Mouse (Mus musculus): ENCODE results near the gene Wnt5b. TPM values are rescaled to one million over a fixed set of nuclear protein-coding genes. Genes with fewer than 3 reads are reported as not detected.

Gene Wnt5b
- total RNA-seq, 2 experiments from 2014 or later: 1.7 to 2.2 TPM

DNA sequence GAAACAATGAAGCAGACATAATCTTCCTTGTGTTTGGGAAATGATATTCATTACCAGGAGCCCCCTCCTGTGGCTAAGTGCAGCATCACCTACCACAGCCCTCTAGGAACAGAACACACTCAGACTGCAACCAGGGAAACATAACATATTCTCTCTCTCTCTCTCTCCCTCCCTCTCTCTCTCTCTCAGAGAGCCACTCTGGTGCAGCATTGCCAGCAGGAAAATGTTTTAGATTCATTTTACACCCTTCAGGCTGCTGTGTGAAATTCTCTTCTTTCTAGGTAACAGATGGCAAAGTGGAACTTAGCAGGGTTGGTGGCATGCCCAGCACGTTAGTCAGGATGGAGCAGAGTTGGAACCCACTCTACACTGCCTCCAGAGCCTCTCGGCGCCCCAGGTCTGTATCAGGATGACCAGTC is 22.7 kb downstream of the Wnt5b start:
- no peak for DNase-seq

DNA sequence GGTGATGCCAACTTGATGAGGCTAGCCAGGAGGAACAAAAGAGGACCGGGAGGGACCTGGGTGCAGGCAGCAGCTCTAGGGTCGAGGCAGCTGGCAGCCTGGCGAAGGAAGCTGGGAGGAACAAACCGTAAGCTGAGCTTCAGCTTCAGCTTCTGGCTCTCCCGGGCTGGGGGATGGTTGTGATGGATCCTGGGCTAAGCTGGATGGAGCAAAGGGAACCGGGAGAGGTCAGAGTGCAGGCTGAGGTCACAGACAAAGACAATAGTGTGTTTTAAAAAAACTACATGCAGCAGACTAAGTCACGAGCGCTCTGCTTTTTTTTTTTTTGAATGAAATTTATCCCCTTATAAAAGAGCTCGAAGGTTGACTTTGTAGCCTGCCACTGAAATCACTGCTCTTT is 23.4 kb downstream of the Wnt5b start:
- DNase-seq: no peak

DNA sequence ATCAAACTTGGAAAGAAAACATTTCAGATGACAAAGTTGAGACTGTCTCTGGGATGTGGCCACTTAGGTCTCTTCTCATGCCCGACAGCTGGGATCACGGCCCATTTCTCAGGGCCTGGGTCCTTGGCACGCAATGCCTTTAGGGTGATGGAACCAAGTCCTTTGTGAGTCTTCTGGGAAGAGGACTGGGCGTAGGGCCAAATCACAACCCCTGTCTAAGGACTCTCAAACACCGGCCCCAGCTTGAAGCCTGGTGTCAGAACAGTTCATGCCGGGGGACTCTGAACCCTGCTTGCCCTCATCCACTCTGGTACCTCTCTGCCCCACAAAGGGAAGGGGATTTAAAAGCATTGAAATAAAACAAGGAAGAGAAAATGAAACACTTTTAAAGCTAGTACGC is 30.1 kb downstream of the Wnt5b start:
- no peak for DNase-seq

DNA sequence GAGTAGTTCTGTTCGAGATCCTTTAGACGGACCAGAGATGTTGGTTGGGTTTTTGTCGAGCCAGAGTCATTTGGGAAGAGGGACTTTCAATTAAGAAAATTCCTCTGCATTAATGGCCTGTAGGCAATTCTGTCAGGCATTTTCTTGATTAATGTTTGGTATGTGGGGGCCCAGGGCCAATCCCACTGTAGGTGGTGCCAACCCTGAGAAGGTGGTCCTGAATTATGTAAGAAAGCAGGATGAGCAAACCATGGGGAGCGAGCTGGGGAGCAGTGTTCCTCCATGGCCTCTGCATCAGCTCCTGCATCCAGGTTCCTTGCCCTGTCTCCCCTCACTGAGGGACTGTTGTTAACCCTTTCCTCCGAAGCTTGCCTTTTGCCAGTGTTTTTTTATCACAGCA is 30.7 kb downstream of the Wnt5b start:
- no peak for DNase-seq

DNA sequence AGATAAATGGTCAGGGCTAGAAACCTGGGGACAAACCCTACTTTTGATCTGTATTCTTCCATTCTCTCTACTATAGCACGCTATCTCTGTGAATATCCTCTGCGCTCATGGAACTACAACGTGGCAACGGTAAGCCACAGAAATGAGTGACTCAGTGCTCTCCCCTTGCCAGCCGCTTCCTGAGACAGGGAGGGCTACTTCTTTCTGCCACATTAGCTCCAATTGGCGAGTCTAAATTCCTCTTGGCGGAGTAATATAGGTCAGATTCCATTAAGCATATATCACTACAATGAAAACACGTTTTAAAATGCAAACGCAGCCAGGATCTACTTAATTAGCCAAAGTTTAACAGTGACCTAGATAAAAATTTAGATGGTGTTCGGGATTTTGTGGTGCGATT is 31.4 kb downstream of the Wnt5b start:
- no peak for DNase-seq

DNA sequence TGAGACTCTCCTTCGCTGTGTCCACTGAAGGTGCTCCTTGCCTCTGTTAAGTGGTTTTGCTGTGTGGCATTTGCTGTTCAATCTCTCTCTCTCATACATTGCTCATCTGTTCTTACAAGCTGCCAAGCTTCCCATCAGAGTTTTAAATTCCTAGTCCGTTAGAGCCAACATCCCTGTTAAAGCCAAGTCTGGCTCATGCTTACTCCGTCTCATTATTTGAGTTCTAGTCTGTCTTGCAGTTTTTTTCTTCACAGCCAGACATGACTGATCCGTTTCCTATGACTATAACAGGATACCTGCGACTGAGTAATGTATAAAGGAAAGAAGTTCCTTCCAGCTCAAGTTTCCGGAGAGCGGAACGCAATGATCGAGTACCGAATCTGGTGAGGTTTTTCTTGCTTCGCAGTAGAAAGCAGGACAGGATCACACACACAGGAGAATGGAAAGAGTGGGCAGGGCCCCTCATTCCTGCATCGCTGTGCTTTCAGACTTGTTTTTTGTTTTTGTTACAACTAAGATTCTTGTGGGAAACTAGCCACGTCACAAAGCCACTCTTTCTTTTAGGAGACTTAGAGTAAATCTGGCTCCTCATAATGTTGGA is 34.6 kb downstream of the Wnt5b start:
- no peak for DNase-seq

DNA sequence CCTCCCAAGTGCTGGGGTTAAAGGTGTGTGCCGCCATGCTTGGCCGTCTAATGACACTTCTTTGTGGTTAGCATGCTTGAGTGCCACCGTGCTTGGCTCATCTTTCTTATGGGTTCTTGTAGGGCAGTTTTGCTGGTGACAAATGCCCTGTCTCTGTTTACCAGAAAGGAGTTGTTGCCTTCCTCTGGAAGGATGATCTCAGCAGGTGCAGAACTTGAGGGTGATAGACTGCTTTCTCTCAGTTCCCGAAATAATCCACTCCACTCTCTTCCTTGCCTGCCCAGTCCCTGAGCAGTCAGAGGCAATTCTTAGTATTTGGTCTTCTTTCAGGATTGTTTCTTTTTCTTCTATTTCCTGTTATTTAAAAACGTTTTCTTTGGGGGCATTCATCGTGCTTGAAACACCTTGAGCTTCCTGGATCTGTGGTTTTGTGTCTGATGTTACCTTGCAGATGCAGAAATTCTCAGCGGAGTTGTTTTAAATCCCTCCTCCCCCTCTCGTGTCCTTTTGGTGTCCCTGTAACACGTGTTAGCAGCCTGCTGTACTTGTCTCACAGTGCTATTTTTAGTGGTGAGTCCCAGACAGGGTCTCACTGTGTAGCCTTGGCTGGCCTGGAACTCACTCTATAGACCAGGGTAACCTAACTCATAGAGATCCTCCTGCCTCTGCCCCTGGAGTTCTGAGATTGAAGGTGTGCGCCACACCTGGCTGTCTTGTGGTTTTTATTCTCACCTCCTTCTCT is 35.3 kb downstream of the Wnt5b start:
- DNase-seq: no peak

DNA sequence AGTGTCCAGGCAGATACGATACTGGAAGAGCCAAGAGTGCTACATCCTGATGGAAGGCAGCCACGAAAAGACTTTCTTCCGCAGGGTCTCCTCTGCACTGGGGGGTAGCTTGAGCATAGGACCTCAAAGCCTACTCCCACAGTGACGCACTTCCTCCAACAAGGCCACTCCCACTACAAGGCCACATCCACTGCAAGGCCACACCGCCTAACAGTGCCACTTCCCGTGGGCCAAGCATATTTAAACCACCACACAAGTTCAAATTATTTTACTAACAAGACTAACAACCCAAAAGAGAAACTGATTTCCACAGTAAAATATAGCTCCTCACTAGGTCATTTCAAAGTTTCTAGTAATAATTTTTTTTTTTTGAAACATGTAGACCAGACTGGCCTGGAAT is 35.9 kb downstream of the Wnt5b start:
- DNase-seq: no peak

DNA sequence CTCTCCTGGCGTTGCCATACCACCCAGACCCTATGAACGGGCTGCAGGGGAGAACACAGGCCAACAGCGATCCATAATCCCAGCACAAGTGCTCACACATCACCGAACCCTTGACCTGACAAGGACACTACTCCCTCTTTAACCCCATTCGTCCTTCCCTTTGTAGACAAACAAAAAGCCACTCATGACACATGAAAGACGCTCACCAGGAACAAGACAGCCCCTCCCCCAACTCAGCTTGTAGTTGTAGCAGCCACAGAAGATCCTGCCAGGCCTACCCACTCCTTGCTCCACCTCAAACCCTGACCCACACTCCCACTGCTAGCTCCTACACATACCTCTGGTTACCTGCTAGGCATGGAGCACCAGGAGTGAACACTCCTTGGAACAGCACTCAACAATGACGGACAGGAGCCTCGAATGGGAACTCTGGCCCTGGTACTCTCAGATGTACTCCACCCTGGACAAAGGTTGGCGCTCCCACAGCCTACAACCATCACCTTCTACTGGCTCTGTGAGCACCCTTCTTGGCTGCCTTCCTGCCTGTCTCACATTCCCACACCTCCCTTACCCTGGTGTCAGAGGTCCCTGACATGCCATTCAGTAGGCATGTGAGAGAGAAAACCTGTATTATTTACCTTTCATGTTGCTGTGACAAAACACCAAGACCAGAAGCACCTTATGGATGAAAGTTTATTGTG is 38.5 kb downstream of the Wnt5b start:
- DNase-seq: no peak

DNA sequence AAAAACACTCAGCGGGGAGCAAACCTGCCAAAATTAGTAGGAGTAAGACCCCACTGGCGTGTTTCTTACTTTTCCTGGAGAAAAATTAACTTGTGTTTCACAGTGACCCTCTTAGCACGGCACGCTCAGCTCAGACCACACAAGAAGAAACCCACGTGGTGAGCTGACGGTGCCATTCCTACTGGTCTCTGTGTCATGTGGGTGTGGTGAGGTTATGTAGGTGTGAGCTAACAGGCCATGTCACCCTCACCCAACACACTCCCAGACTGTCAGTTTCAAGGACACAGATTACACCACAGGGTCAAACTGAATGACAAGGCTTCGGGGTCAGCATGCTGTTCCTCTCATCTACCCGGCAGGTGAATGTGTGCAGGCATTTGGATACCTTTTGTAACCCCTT is 39.4 kb downstream of the Wnt5b start:
- no peak for DNase-seq

DNA sequence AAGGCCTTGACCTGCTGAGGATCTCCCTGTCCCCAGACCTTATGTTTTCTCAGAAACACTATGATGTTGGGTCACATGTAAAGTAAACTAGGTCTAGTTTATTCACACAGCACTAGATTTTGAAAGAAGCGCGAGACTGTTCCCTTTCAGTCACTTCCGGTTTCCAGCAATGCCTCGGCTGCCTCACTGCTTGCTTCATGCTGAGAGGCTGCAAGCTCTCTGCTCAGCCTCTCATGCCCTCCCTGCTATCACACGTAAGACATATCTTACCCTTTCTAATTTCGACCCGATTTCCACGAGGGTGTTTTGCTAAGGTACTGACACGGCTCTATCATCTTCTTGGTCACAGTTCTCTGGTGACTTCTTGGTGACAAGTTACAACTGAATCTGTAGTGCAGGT is 42.1 kb downstream of the Wnt5b start:
- DNase-seq: no peak

DNA sequence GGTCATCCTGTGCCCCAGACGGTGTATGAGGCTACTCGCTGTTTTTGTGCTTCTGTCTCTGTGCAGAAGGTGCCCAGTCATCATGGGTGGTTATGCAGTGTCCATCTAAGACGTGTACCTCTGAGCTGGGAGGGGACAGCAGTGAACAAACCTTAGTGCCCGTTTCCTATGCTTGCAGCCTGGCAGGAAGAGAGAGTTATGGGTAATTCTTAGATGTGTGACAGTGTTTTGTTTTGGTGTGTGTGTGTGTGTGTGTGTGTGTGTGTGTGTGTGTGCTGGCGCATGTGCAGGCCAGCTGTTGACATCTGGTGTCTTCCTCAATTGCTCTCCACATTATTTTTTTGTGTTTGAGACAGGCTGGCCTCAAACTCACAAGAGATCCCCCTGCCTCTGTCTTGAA is 44.1 kb downstream of the Wnt5b start:
- DNase-seq: no peak

DNA sequence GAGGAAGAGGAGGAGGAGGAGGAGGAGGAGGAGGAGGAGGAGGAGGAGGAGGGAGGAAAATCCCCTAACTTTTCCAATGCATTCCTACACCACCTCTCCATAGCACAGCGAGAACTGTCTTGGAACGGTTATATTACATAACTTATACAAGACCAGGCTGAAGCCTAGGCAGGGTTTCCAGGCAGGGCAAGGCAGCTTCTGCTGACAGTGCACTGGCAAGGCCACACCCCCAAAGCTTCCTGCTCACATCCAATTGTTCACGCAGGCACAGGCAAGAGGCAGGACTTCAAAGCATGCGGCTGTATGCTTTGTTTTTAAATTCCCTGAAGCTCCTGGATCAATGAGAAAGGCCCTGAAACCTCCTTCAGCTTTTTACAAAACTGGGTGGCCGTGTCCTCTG is 44.9 kb downstream of the Wnt5b start:
- DNase-seq: no peak

DNA sequence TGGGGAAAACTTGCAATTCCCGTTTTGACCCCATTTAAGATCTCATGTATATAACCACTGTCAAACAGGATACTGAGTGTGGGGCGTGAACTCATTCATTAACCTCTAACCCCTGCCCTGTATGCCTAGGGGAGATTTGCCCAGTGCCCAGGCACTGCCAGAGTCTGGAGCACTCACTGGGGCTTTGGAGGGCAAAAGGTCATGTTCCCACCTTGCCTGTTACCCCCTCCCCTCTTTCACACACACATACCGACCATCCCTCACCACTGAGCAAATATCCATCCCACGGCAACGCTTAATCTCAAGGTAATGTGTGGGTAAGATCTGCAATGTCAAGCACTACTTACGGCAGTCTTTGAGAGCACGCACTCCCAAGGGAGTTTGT is 51.5 kb downstream of the Wnt5b start:
- DNase-seq: no peak

DNA sequence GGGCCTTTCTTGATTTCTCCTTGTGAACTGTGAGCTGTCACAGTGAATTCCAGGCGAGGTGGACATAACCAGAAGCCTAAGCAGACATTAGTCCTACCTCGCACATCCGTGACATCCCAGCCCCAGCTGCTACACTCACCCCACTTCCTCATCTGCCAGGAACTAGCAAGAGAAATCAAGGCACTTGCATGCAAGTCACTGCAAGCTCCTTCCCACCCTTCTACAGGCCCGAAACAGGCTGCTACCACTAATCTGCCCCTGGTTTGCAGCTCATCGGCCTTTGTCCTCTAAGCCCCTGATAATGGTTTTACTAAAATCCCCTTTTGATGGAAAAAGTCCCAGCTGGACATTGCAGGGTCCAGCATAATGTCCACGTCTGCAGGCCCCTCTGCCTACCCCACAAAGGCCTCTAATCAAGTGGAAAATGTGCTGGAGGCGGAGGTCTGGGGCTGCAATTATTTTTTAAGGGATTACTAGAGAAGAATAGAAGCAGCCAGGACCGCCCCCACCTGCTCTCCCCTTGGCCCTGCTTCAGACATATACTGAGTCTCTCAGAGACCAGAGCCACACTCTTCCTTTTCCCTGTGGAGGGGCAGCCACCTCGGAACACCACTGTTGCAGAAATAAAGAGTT is 52.0 kb downstream of the Wnt5b start:
- no peak for DNase-seq

DNA sequence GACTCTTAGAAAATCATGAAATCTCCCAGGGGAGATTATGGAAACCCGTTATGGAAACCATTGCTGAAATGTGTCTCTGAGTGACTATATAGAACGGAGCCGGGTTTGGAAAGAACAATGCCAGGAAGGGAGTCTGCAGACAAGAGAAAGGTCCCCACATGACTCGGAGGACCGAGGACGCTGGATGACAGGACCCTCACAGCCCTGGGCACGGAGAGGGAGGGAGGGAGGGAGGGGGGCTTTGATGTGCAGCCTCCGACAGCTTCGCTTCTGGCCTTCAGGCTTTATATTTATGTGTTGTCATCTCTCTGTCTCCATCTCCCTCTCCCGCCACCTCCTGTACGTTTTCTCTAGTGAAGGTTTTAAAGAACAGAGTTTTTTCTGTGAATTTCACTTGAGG is 53.1 kb downstream of the Wnt5b start:
- DNase-seq: no peak

DNA sequence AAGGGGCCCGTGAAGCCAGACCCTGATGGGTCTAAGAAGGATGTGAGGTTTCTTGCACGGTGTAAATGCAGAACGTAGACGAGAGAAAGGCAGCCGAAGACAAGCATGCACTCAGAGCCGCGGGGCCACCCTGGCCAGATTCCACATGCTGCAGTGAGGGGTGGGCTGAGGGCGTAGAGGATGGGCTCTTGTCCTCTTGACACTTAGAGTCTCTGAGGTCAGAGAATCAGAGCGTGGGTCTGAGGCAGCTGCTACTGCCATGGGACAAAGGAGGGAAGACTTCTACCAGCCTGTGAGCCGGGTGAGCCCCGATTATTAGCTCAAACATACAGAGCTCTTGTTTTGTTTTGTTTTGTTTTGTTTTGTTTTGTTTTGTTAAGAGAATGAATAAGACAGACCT is 53.6 kb downstream of the Wnt5b start:
- DNase-seq: no peak

DNA sequence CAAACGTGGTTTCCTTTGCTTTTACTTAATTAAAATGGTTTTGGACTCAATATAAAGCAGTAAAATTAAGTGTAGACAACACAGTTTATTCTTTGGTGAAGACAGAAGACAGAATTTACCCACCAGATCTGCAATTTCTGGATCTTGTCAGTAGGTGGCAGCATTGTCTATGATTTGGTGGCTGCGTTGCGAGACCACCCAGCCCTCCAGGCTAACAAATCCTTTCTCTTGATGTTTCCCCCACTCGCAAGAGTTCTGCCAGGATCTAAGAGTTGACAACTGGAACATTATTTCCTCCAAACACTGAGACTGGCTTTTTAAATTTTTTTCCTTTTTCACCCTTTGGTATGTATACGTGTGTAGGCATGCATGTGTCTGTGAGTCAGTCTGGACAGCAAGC is 54.4 kb downstream of the Wnt5b start:
- DNase-seq: no peak

DNA sequence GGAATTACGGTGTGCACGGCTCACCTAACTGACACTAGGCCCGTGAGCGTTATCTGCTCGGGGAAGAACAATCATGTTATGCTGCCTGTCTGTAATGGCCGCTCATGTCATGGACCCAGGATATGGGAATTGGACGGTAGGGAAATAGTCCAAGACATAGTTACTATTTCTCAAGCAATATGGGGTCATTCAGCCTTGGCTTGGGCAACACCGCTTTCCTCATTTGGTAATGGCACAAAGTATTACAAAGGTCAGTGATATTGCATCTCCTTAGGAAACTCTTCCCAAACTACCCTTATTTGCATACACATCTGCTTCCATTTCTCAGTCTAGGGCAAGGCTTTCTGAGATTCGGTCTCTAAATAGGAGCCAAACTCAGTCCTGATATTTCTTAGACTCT is 56.5 kb downstream of the Wnt5b start:
- DNase-seq: no peak

DNA sequence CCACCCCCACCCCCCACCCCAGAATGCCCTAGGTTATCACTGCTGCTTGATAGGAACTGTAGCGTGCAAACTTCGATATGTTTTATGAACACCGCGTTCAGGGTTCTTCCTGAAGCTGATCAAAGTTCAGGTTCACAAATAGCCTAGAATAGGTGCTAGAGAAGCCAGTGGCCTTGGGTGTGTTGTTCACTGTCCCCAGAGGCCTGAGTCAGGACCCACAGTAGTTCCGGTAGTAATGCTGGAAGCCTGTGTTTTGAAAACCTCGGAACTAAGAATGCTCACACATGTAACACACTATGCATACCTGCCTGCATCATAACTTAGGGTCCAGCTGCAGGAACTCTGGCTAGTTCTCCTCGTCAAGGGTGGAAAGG is 57.1 kb downstream of the Wnt5b start:
- DNase-seq: no peak

DNA sequence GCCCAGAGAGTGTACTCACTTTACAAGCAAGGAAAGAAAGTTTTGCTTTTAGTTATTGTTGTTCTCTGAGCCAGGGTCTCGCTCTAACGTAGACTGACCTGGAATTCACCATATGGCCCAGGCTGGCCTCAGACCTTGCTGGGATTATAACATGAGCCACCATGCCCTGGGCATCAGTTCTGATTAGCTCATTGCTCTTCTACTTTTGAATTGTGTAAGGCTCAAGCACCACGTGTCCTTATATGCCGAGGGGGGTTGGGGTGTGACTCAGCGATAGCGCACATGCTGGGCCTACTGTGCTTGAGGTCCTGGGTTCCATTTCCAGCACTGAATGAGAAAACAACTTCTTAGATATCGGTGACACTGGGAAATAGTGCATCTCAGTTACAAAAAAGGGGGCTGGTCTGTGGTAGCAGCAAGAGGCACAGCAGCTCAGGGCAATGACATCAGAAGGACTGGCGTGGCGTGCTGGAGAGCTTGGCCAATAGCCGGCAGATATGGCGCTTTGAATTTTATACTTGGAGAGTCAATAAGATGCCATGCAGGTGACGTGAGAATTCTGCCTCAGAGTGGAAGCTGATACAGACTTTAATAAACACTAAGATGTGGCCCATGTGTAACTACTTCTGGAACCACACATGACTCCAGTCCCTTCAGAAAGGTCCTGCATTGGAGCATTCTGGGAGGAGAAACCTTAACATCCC is 57.6 kb downstream of the Wnt5b start:
- no peak for DNase-seq

DNA sequence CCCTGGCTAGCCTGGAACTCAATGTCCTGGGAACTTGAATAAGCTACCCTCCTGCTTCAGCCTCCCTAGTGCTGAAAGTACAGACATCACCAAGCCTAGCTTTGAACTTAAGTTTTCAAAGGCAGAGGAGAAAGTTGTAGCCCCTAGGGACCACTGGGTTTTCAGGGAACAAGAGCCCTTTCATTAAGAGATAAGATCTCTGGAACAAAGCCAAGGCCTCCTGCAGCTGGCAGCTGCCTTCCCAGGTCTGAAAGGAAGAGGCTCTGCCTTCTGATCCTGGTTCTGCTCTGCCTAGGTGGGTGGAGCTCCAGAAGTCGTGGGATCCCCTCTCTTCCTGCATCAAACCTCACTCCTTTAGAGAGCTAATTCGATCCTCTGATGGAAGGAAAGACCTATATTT is 58.7 kb downstream of the Wnt5b start:
- DNase-seq: no peak
